In the genomic region with DNA sequence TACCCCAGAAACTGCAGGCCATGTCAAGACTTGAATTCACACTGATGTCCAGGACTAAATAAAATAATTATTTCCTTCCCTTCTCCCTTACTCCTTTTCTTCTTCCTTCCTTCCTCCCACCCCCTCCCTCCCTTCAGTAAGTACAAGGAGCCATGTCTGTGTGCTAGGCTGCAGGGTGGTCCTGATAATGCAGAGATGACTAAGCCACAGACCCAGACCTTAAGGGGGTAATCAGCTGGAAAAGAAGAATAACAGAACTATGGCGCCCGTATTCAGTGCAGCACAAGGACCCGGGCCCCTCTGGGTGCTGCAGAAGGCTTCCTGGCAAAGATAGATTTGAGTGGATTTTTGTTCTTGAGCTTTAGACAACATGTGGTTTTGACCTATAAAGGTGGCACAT, we compare ENCODE assay signal across 22 mouse cellular contexts.
"Had no signal": no experiment of that assay in that cellular context is flagged by ENCODE, and none has a peak within 500 bp of the region (broad histone marks: within the 10 kb centered on the region; RNA-seq: fewer than 3 reads in every experiment).

No protein-coding gene starts in this region.

- H3K9ac ChIP-seq: kidney, embryonic 15.5 days; limb, embryonic 13.5 days; liver, embryonic 12.5 days; liver, embryonic 15.5 days; lung, embryonic 15.5 days; midbrain, embryonic 13.5 days; neural tube, embryonic 12.5 days; neural tube, embryonic 15.5 days had no signal

- H3K4me2 ChIP-seq: kidney, embryonic 15.5 days; limb, embryonic 13.5 days; liver, embryonic 12.5 days; liver, embryonic 15.5 days; lung, embryonic 15.5 days; midbrain, embryonic 13.5 days; neural tube, embryonic 12.5 days; neural tube, embryonic 15.5 days had no signal

- H3K4me3 ChIP-seq: kidney, embryonic 15.5 days; limb, embryonic 10.5 days; limb, embryonic 13.5 days; liver, embryonic 12.5 days; liver, embryonic 15.5 days; lung, embryonic 15.5 days; megakaryocyte, embryonic 14.5 days; midbrain, embryonic 10.5 days; midbrain, embryonic 13.5 days; myocyte; neural tube, embryonic 12.5 days; neural tube, embryonic 15.5 days had no signal

- H3K36me3 ChIP-seq: kidney, embryonic 15.5 days; limb, embryonic 10.5 days; limb, embryonic 13.5 days; liver, embryonic 12.5 days; liver, embryonic 15.5 days; lung, embryonic 15.5 days; midbrain, embryonic 10.5 days; midbrain, embryonic 13.5 days; neural tube, embryonic 12.5 days; neural tube, embryonic 15.5 days had no signal

- H3K4me1 ChIP-seq: liver, embryonic 15.5 days; neural tube, embryonic 15.5 days had no signal

- DNase-seq: kidney, adult 8-10 months; kidney, postnatal 10 days; kidney, postnatal 36 days; liver; lung, adult 18-20 months; lung, postnatal 10 days; lung, postnatal 36 days; thymus, adult 2 months; thymus, postnatal 25 days had no signal

- H3K27ac ChIP-seq: kidney, embryonic 15.5 days; limb, embryonic 10.5 days; limb, embryonic 13.5 days; liver, embryonic 12.5 days; liver, embryonic 15.5 days; lung, embryonic 15.5 days; midbrain, embryonic 10.5 days; midbrain, embryonic 13.5 days; neural tube, embryonic 12.5 days; neural tube, embryonic 15.5 days had no signal

- H3K9me3 ChIP-seq: kidney, embryonic 15.5 days; limb, embryonic 10.5 days; limb, embryonic 13.5 days; liver, embryonic 12.5 days; liver, embryonic 15.5 days; lung, embryonic 15.5 days; megakaryocyte, embryonic 14.5 days; midbrain, embryonic 10.5 days; midbrain, embryonic 13.5 days; neural tube, embryonic 12.5 days; neural tube, embryonic 15.5 days had no signal

- ATAC-seq: liver, embryonic 12.5 days; midbrain, embryonic 13.5 days; midbrain, embryonic 16.5 days had no signal

- H3K27me3 ChIP-seq: kidney, embryonic 15.5 days; liver, embryonic 12.5 days; liver, embryonic 15.5 days; lung, embryonic 15.5 days; megakaryocyte, embryonic 14.5 days; midbrain, embryonic 13.5 days; neural tube, embryonic 12.5 days; neural tube, embryonic 15.5 days had no signal
